Mouse (Mus musculus) forebrain, embryonic 11.5 days (tissue): Measurements from ENCODE around the gene Rprd1b. TPM values are rescaled to one million over a fixed set of nuclear protein-coding genes. Genes with fewer than 3 reads are reported as not detected.
A peak's percentile ranks its signal among the peaks of the same experiment; 100 is the strongest.

Experiments
- ATAC-seq: fragments of 200-750 bp; cut with Nextera tagmentation; replicated peaks from 2 replicates; pipeline ENCODE4 v1.8.0; 2017; ENCODE audit warnings: moderate TSS enrichment; ENCODE audit not compliant: low FRiP score
- DNase-seq: peaks from one replicate; pipeline ENCODE4 v3.0.0-alpha.2; 2017; ENCODE audit warnings: low spot score
- H3K27ac ChIP-seq: fragments of 300-500 bp; sonication (generic); 2 replicates; pipeline ENCODE4 v1.5.1; 2014; ENCODE audit warnings: low read depth, low read length
- H3K27me3 ChIP-seq: fragments of 300-500 bp; sonication (generic); 2 replicates; pipeline ENCODE4 v1.6.1; 2014; ENCODE audit warnings: mild to moderate bottlenecking, low read length, mixed read lengths; ENCODE audit not compliant: control insufficient read depth, insufficient read depth
- H3K36me3 ChIP-seq: fragments of 300-500 bp; sonication (generic); 2 replicates; pipeline ENCODE4 v1.6.1; 2014; ENCODE audit warnings: mild to moderate bottlenecking, low read length, moderate library complexity, mixed read lengths; ENCODE audit not compliant: control insufficient read depth, insufficient read depth
- H3K4me1 ChIP-seq: fragments of 300-500 bp; sonication (generic); replicated peaks from 2 replicates; pipeline ENCODE4 v1.6.1; 2014; ENCODE audit warnings: low read length, mixed read lengths; ENCODE audit not compliant: control insufficient read depth, insufficient read depth
- H3K4me2 ChIP-seq: fragments of 300-500 bp; sonication (generic); 2 replicates; pipeline ENCODE4 v1.6.1; 2014; ENCODE audit warnings: low read depth, mild to moderate bottlenecking, low read length, moderate library complexity, mixed read lengths; ENCODE audit not compliant: severe bottlenecking
- H3K4me3 ChIP-seq: fragments of 300-500 bp; sonication (generic); 2 replicates; pipeline ENCODE4 v1.5.1; 2014; ENCODE audit warnings: low read depth, low read length
- H3K9ac ChIP-seq: fragments of 300-500 bp; sonication (generic); 2 replicates; pipeline ENCODE4 v1.6.1; 2014; ENCODE audit warnings: low read length
- H3K9me3 ChIP-seq: fragments of 300-500 bp; sonication (generic); 2 replicates; pipeline ENCODE4 v1.6.1; 2016; ENCODE audit warnings: low read length, mixed read lengths; ENCODE audit not compliant: control insufficient read depth
- WGBS: fragments of 180-500 bp; shearing (Covaris S2); extraction: QIAGEN DNeasy Blood & Tissue Kit; methylation state at CpG from one replicate; pipeline ENCODE4 v1.1.7; 2014; 5-methylcytosine and 5-hydroxymethylcytosine counted together
- polyA plus RNA-seq: library from polyadenylated mRNA; unstranded; fragments of >200 nt; fragmentation: Nextera tagmentation; extraction: Ambion mirVana; gene quantifications from 2 replicates; pipeline ENCODE4 v1.2.1, GENCODE M21; 2014

Gene Rprd1b
- polyA plus RNA-seq, 1 experiment from 2014 or later: 65.6 TPM

- 90% methylated on average over 6 of the region's 6 CpGs for WGBS
- DNase-seq: peak; percentile 5
- Histone ChIP-seq H3K9me3 (no peaks in the 10 kb centered on the region), H3K4me1 (no peaks in the 10 kb centered on the region), H3K9ac (no peak overlapping the region), H3K4me3 (no peak overlapping the region), H3K36me3 (no peaks in the 10 kb centered on the region; the same call in 1 of the 2 replicates), H3K27ac (no peak overlapping the region), H3K4me2 (no peak overlapping the region), H3K27me3 (no peaks in the 10 kb centered on the region)
- no peak for ATAC-seq
Observed at GRCm38 (mm10) chr2:158076690-158077089, 48.4 kb downstream of the Rprd1b start.

DNA sequence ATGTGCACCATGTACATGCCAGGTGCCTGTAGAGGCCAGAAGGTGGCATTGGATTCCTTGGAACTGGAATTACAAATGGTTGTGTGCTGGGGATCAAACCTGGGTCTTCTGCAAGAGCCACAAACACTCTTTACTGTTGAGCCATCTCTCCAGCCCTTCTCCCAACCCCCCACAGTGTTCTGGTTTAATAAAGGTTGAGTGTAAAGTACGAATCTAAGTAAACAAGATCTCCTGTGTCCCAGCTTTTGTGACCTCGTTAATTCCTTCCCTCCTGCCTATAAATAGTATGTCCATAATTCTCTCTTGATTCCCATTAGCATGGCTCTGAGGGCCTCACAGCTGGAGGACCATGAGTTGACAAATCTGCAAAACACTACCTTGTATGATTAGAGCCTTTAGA is 49.7 kb downstream of the Rprd1b start:
- Histone ChIP-seq H3K9ac (no peak overlapping the region), H3K4me1 (no peaks in the 10 kb centered on the region), H3K27me3 (no peaks in the 10 kb centered on the region), H3K4me3 (no peak overlapping the region), H3K36me3 (no peaks in the 10 kb centered on the region; the same call in 1 of the 2 replicates), H3K9me3 (no peaks in the 10 kb centered on the region), H3K4me2 (no peak overlapping the region), H3K27ac (0 out of 2 replicates have a peak overlapping the region, but pooled peaks have one; percentile 1)
- whole genome bisulfite sequencing: 59% methylated on average over 2 of the region's 2 CpGs
- DNase-seq (peak; percentile 50), ATAC-seq (no peak)

GRCm38 (mm10) chr2:158078971-158079370 is 50.7 kb downstream of the Rprd1b start:
- Histone ChIP-seq H3K27ac (no peak overlapping the region), H3K27me3 (no peaks in the 10 kb centered on the region), H3K4me1 (no peaks in the 10 kb centered on the region), H3K36me3 (no peaks in the 10 kb centered on the region; the same call in 1 of the 2 replicates), H3K4me2 (no peak overlapping the region), H3K9ac (no peak overlapping the region), H3K4me3 (no peak overlapping the region), H3K9me3 (no peaks in the 10 kb centered on the region)
- no peak for ATAC-seq
- WGBS: 64% methylated on average over 7 of the region's 7 CpGs
- DNase-seq: no peak

- no peak overlapping the region for H3K27ac ChIP-seq
- 64% methylated on average over 9 of the region's 9 CpGs for WGBS
- H3K9me3 ChIP-seq: no peaks in the 10 kb centered on the region
- H3K27me3 ChIP-seq: no peaks in the 10 kb centered on the region
- no peaks in the 10 kb centered on the region for H3K4me1 ChIP-seq
- H3K36me3 ChIP-seq: no peaks in the 10 kb centered on the region; the same call in 1 of the 2 replicates
- DNase-seq (no peak), ATAC-seq (no peak)
- H3K4me2 ChIP-seq: no peak overlapping the region
- no peak overlapping the region for H3K4me3 ChIP-seq
- no peak overlapping the region for H3K9ac ChIP-seq
Observed at GRCm38 (mm10) chr2:158079843-158080395, 51.6 kb downstream of the Rprd1b start.

DNA sequence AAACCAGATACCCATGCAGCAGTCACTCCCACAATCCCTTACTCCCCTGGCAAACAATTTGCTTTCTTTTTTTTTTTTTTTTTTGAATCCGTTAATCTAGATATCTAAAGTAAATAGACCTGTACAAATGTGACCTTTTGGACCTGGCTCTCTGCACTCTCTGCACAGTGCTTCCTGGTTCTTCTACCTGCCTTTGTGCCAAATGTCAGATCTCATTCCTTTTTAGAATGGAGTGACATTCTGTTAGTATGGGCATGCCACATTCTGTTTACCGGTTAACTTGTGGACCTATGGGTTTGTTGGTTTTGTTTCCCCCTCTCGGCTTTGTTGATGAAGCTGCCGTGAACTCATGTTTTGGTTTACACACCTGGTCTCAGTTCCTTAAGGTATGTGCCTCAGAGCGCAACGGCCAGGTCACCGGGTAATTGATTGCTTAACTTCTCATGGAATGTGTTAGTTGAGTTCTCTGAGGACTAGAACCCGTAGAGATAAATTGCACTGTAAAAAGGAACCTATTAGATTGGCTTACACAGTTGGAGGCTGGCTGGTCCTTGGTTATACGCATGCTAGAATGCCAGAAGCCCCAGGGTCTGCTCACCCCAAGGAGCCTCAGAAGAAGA is 52.4 kb downstream of the Rprd1b start:
- Histone ChIP-seq H3K4me1 (no peaks in the 10 kb centered on the region), H3K9me3 (no peaks in the 10 kb centered on the region), H3K4me2 (no peak overlapping the region), H3K27me3 (no peaks in the 10 kb centered on the region), H3K36me3 (no peaks in the 10 kb centered on the region; the same call in 1 of the 2 replicates), H3K9ac (no peak overlapping the region), H3K27ac (no peak overlapping the region), H3K4me3 (no peak overlapping the region)
- no peak for DNase-seq
- no peak for ATAC-seq
- WGBS: 89% methylated on average over 9 of the region's 9 CpGs

DNA sequence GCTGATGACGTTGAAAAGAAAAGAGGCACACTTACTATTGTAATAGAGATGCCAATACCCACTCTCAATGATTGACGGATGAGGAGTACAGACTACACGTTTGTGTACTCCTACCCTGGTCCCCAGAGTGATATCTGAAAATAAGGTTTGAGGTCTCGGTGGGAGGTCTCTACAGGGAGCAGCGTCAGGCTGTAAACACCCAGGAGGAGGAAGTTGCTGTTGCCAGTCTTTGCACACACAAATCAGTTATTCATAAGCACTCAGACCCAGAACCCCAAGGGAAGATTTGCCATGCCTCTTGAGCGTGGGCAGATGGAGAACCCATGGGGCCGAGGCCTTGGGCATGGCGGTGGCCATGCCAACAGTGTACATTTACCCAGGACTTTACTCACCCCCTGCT is 56.2 kb downstream of the Rprd1b start:
- H3K4me2 ChIP-seq: no peak overlapping the region
- H3K27me3 ChIP-seq: no peaks in the 10 kb centered on the region
- no peak overlapping the region for H3K4me3 ChIP-seq
- DNase-seq (no peak), ATAC-seq (no peak)
- no peak overlapping the region for H3K27ac ChIP-seq
- H3K9ac ChIP-seq: no peak overlapping the region
- no peaks in the 10 kb centered on the region for H3K4me1 ChIP-seq
- WGBS: 55% methylated on average over 8 of the region's 8 CpGs
- no peaks in the 10 kb centered on the region for H3K36me3 ChIP-seq
- H3K9me3 ChIP-seq: no peaks in the 10 kb centered on the region

DNA sequence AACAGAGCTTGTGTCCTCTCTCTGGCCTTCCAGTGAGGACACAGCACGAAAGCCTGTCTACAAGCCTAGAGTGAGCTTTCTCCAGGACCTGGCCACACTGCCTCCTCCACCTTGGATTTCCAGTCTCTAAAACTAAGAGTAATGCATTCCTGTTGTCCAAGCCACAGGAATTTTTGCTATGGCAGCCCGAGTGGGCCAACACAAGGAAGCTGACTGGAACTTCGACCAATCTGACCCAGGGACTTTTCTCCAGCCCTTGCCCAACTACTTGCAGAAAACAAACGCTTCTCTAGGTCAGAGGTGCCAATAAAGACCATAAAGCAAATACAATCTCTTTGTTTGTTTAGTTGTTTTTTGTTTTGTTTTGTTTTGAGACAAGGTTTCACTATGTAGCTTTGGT is 61.8 kb downstream of the Rprd1b start:
- H3K9ac ChIP-seq: no peak overlapping the region

GRCm38 (mm10) chr2:158093345-158093744 is 65.0 kb downstream of the Rprd1b start:
- no peak overlapping the region for H3K27ac ChIP-seq
- ATAC-seq (no peak), DNase-seq (no peak)
- no peak overlapping the region for H3K4me2 ChIP-seq
- no peaks in the 10 kb centered on the region for H3K9me3 ChIP-seq
- H3K4me3 ChIP-seq: no peak overlapping the region
- WGBS: 69% methylated on average over 5 of the region's 5 CpGs
- no peaks in the 10 kb centered on the region for H3K4me1 ChIP-seq
- no peaks in the 10 kb centered on the region for H3K36me3 ChIP-seq
- no peak overlapping the region for H3K9ac ChIP-seq
- no peaks in the 10 kb centered on the region for H3K27me3 ChIP-seq

More for the DNA sequence above, 61.8 kb downstream of the Rprd1b start:
- H3K4me3 ChIP-seq: no peak overlapping the region
- 87% methylated on average over 4 of the region's 4 CpGs for WGBS
- H3K36me3 ChIP-seq: no peaks in the 10 kb centered on the region
- H3K4me2 ChIP-seq: no peak overlapping the region
- DNase-seq: no peak
- no peak overlapping the region for H3K27ac ChIP-seq
- H3K4me1 ChIP-seq: no peaks in the 10 kb centered on the region
- no peak for ATAC-seq
- no peaks in the 10 kb centered on the region for H3K27me3 ChIP-seq
- H3K9me3 ChIP-seq: no peaks in the 10 kb centered on the region

DNA sequence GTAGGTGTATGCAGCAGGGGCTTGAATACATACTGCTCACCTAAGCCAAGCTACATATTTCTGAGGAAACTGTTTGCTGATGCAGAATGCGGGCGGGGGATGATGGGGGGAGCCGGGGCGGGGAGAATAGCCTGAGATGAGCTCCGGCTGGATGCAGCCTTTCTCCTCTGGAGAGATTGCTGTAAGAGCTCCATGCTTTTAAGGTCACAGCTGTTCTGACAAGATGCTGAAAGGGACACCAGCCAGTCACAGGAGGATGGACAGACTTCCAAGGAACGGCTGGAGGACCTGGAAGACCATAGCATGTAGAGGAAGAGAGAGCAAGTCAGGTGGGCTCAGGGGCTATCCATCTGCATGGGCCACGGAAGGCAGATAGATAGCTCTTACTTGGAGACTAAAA is 66.0 kb downstream of the Rprd1b start:
- Histone ChIP-seq H3K27ac (no peak overlapping the region), H3K27me3 (no peaks in the 10 kb centered on the region), H3K36me3 (no peaks in the 10 kb centered on the region), H3K9ac (no peak overlapping the region), H3K4me2 (no peak overlapping the region), H3K4me1 (no peaks in the 10 kb centered on the region), H3K4me3 (no peak overlapping the region), H3K9me3 (no peaks in the 10 kb centered on the region)
- no peak for ATAC-seq
- DNase-seq: no peak
- WGBS: 84% methylated on average over 7 of the region's 7 CpGs
